Mouse (Mus musculus) neural tube, embryonic 11.5 days (tissue): ENCODE results near the gene Dmgdh. TPM values are rescaled to one million over a fixed set of nuclear protein-coding genes. Genes with fewer than 3 reads are reported as not detected.

Source experiments
- ATAC-seq: fragments of 200-750 bp; cut with Nextera tagmentation; 2 replicates; pipeline ENCODE4 v1.8.0; 2017; ENCODE audit warnings: moderate number of reproducible peaks, mild to moderate bottlenecking, moderate TSS enrichment, moderate library complexity; ENCODE audit not compliant: insufficient read depth, low FRiP score, low TSS enrichment
- DNase-seq: peaks from one replicate; pipeline ENCODE4 v3.0.0-alpha.2; 2015; ENCODE audit warnings: low spot score
- H3K27ac ChIP-seq: fragments of 300-500 bp; sonication (generic); 2 replicates; pipeline ENCODE4 v1.5.1; 2014; ENCODE audit warnings: low read depth, mild to moderate bottlenecking, low read length
- H3K27me3 ChIP-seq: fragments of 300-500 bp; sonication (generic); 2 replicates; pipeline ENCODE4 v1.6.1; 2014; ENCODE audit warnings: mild to moderate bottlenecking, low read length, mixed read lengths; ENCODE audit not compliant: control insufficient read depth, insufficient read depth
- H3K36me3 ChIP-seq: fragments of 300-500 bp; sonication (generic); 2 replicates; pipeline ENCODE4 v1.6.1; 2014; ENCODE audit warnings: mild to moderate bottlenecking, low read length, moderate library complexity, mixed read lengths; ENCODE audit not compliant: control insufficient read depth, insufficient read depth
- H3K4me1 ChIP-seq: fragments of 300-500 bp; sonication (generic); 2 replicates; pipeline ENCODE4 v1.6.1; 2014; ENCODE audit warnings: low read length, mixed read lengths; ENCODE audit not compliant: control insufficient read depth, insufficient read depth
- H3K4me2 ChIP-seq: fragments of 300-500 bp; sonication (generic); 2 replicates; pipeline ENCODE4 v1.6.1; 2014; ENCODE audit warnings: low read depth, mild to moderate bottlenecking, moderate library complexity
- H3K4me3 ChIP-seq: fragments of 300-500 bp; sonication (generic); 2 replicates; pipeline ENCODE4 v1.5.1; 2014; ENCODE audit warnings: low read depth, low read length
- H3K9ac ChIP-seq: fragments of 300-500 bp; sonication (generic); 2 replicates; pipeline ENCODE4 v1.6.1; 2014; ENCODE audit warnings: mild to moderate bottlenecking, low read length
- H3K9me3 ChIP-seq: fragments of 300-500 bp; sonication (generic); 2 replicates; pipeline ENCODE4 v1.6.1; 2016; ENCODE audit warnings: low read length; ENCODE audit not compliant: control insufficient read depth
- WGBS: fragments of 180-500 bp; shearing (Covaris S2); extraction: QIAGEN DNeasy Blood & Tissue Kit; methylation state at CpG from one replicate; pipeline ENCODE4 v1.1.7; 2014; 5-methylcytosine and 5-hydroxymethylcytosine counted together
- polyA plus RNA-seq: library from polyadenylated mRNA; unstranded; fragments of >200 nt; fragmentation: Nextera tagmentation; extraction: Ambion mirVana; gene quantifications from 2 replicates; pipeline ENCODE4 v1.2.1, GENCODE M21; 2014

Dmgdh gene
- 0.26 TPM in 1 of 2 replicates, not detected in the other for polyA plus RNA-seq

GRCm38 (mm10) chr13:93674131-93674561 lies at the start of gene Dmgdh, which contains the start of gene Bhmt2:
TSS of gene Dmgdh (plus strand) at chr13:93674433.
TSS of gene Bhmt2 (minus strand) at chr13:93674302.
- DNase-seq: no peak
- WGBS: 7% methylated on average over 29 of the region's 31 CpGs

GRCm38 (mm10) chr13:93628861-93629260 lies 45.4 kb upstream of the Dmgdh start:
- no peak overlapping the region for H3K27ac ChIP-seq
- H3K4me2 ChIP-seq: no peak overlapping the region
- DNase-seq: no peak
- no peaks in the 10 kb centered on the region for H3K36me3 ChIP-seq
- H3K4me3 ChIP-seq: no peak overlapping the region
- H3K27me3 ChIP-seq: no peaks in the 10 kb centered on the region
- no peaks in the 10 kb centered on the region for H3K4me1 ChIP-seq
- no peak for ATAC-seq
- H3K9ac ChIP-seq: no peak overlapping the region
- H3K9me3 ChIP-seq: no peaks in the 10 kb centered on the region
- WGBS: 27% methylated on average over 6 of the region's 6 CpGs

More at GRCm38 (mm10) chr13:93674131-93674561, at the start of gene Dmgdh, which contains the start of gene Bhmt2:
- no peaks in the 10 kb centered on the region for H3K36me3 ChIP-seq
- no peak for ATAC-seq
- H3K27ac ChIP-seq: no peak within 1 kb of the TSS
- no peaks in the 10 kb centered on the region for H3K9me3 ChIP-seq
- no peak within 1 kb of the TSS for H3K9ac ChIP-seq
- peak within 1 kb of the TSS; percentile 15; the same call in 1 of the 2 replicates for H3K4me3 ChIP-seq
- peaks cover 2% of the 10 kb centered on the region; the same call in 1 of the 2 replicates for H3K27me3 ChIP-seq
- peak within 1 kb of the TSS; percentile 29; the same call in 1 of the 2 replicates for H3K4me2 ChIP-seq
- H3K4me1 ChIP-seq: no peaks in the 10 kb centered on the region

- Histone ChIP-seq H3K9ac (no peak overlapping the region), H3K4me2 (no peak overlapping the region), H3K27me3 (no peaks in the 10 kb centered on the region), H3K4me3 (no peak overlapping the region), H3K36me3 (no peaks in the 10 kb centered on the region), H3K9me3 (no peaks in the 10 kb centered on the region), H3K4me1 (no peaks in the 10 kb centered on the region), H3K27ac (no peak overlapping the region)
- WGBS: 80% methylated on average over 10 of the region's 10 CpGs
- no peak for DNase-seq
- ATAC-seq: no peak
Measured at GRCm38 (mm10) chr13:93630941-93631705, 43.1 kb upstream of the Dmgdh start.

GRCm38 (mm10) chr13:93632927-93633326 lies 41.3 kb upstream of the Dmgdh start:
- Histone ChIP-seq H3K4me3 (no peak overlapping the region), H3K36me3 (no peaks in the 10 kb centered on the region), H3K9me3 (no peaks in the 10 kb centered on the region), H3K4me1 (no peaks in the 10 kb centered on the region), H3K27me3 (no peaks in the 10 kb centered on the region), H3K27ac (no peak overlapping the region), H3K9ac (no peak overlapping the region), H3K4me2 (no peak overlapping the region)
- WGBS: 85% methylated on average over 5 of the region's 5 CpGs
- DNase-seq (no peak), ATAC-seq (no peak)

- H3K36me3 ChIP-seq: no peaks in the 10 kb centered on the region
- no peak overlapping the region for H3K9ac ChIP-seq
- WGBS: 76% methylated on average over 1 of the region's 1 CpGs
- DNase-seq: no peak
- ATAC-seq: no peak
- H3K4me3 ChIP-seq: no peak overlapping the region
- H3K4me1 ChIP-seq: no peaks in the 10 kb centered on the region
- no peaks in the 10 kb centered on the region for H3K9me3 ChIP-seq
- H3K27ac ChIP-seq: no peak overlapping the region
- H3K4me2 ChIP-seq: no peak overlapping the region
- no peaks in the 10 kb centered on the region for H3K27me3 ChIP-seq
Measured at GRCm38 (mm10) chr13:93636561-93636960, 37.7 kb upstream of the Dmgdh start.

GRCm38 (mm10) chr13:93637282-93638245 lies 36.7 kb upstream of the Dmgdh start, which contains the start of gene Bhmt:
TSS of gene Bhmt (minus strand) at chr13:93637961.
- H3K27ac ChIP-seq: no peak within 1 kb of the TSS
- ATAC-seq: no peak
- no peaks in the 10 kb centered on the region for H3K27me3 ChIP-seq
- WGBS: 76% methylated on average over 19 of the region's 19 CpGs
- no peak for DNase-seq
- no peaks in the 10 kb centered on the region for H3K9me3 ChIP-seq
- no peaks in the 10 kb centered on the region for H3K4me1 ChIP-seq
- no peak within 1 kb of the TSS for H3K9ac ChIP-seq
- no peaks in the 10 kb centered on the region for H3K36me3 ChIP-seq
- no peak within 1 kb of the TSS for H3K4me3 ChIP-seq
- no peak within 1 kb of the TSS for H3K4me2 ChIP-seq

GRCm38 (mm10) chr13:93639636-93640035 lies 34.6 kb upstream of the Dmgdh start:
- Histone ChIP-seq H3K4me3 (no peak overlapping the region), H3K4me2 (no peak overlapping the region), H3K27me3 (no peaks in the 10 kb centered on the region), H3K9ac (no peak overlapping the region), H3K27ac (no peak overlapping the region), H3K9me3 (no peaks in the 10 kb centered on the region), H3K4me1 (no peaks in the 10 kb centered on the region), H3K36me3 (no peaks in the 10 kb centered on the region)
- WGBS: 71% methylated on average over 4 of the region's 4 CpGs
- DNase-seq: no peak
- no peak for ATAC-seq

- Histone ChIP-seq H3K4me3 (no peak overlapping the region), H3K27me3 (no peaks in the 10 kb centered on the region), H3K9ac (no peak overlapping the region), H3K4me2 (no peak overlapping the region), H3K4me1 (no peaks in the 10 kb centered on the region), H3K27ac (no peak overlapping the region), H3K9me3 (no peaks in the 10 kb centered on the region), H3K36me3 (no peaks in the 10 kb centered on the region)
- WGBS: 84% methylated on average over 7 of the region's 7 CpGs
- DNase-seq: no peak
- ATAC-seq: no peak
Measured at GRCm38 (mm10) chr13:93648387-93649130, 25.7 kb upstream of the Dmgdh start.
